Mouse (Mus musculus): ENCODE results near the gene Dbn1. TPM values are rescaled to one million over a fixed set of nuclear protein-coding genes. Genes with fewer than 3 reads are reported as not detected.

Dbn1 gene
- 100 to 1,000 TPM; 356 to 398 TPM for total RNA-seq (2021)

GRCm38 (mm10) chr13:55487578-55488498, at the start of gene Dbn1:
Gene Dbn1, minus strand, starts transcription at chr13:55488111.
- peak; percentile 60 to 63 for DNase-seq (ENCODE audit: extremely low spot score in 1 of 2, low spot score in 1 of 2)

GRCm38 (mm10) chr13:55536194-55537175, 48.6 kb upstream of the Dbn1 start, which contains the start of gene Ddx41:
Gene Ddx41, minus strand, starts transcription at chr13:55536658.
- peak; percentile 97 to 98 for DNase-seq (ENCODE audit: extremely low spot score in 1 of 2, low spot score in 1 of 2)

DNA sequence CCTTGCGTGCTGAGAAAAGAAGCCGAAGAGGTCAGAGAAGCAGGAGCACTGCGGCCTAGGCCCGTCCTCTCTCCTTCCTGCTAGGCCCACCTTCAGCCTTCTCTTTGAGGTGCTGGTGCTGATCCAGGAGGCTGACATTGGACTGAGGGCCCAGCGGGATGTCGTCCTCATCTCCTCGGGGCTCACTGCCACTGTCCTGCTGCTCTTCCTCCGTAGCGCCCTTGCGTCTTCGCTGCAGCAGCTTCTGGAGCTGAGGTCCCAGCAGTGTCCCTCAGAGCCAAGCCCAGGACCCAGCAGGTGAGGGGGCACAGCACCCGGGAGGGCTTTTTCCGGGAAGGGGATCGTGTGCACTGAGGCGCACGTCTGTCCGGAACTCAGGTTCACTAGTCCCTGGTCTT, 47.9 kb upstream of the Dbn1 start:
- no peak for DNase-seq (ENCODE audit: extremely low spot score in 1 of 2, low spot score in 1 of 2)

GRCm38 (mm10) chr13:55535191-55535590, 47.3 kb upstream of the Dbn1 start:
- DNase-seq (ENCODE audit: extremely low spot score in 1 of 2, low spot score in 1 of 2), result no peak

- no peak for DNase-seq (ENCODE audit: extremely low spot score in 1 of 2, low spot score in 1 of 2)
Observed at GRCm38 (mm10) chr13:55529198-55529915, 41.4 kb upstream of the Dbn1 start, which contains the start of gene Dok3. Gene Dok3, minus strand, starts transcription at chr13:55529296.

GRCm38 (mm10) chr13:55527834-55528772, 40.2 kb upstream of the Dbn1 start:
- DNase-seq (ENCODE audit: extremely low spot score in 1 of 2, low spot score in 1 of 2), result no peak

DNA sequence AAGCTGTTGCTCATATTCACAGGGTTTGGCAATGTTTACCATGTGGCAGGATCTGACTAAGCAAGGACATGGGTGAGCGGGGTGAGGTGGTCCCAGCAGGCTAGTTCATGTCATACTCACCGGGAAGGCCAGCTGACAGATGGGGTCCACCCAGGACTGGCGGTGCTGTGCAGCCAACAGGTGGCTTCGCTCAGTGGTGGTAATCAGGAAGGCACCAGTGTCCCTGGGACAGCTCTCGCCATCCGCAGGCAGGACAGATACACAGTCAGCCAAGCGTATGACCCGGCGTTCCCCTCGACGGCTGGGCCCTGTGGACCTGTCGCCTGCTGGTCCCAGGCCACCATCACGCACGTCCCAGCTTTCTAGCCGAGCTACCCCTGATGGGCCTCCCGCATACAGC, 39.3 kb upstream of the Dbn1 start:
- DNase-seq (ENCODE audit: extremely low spot score in 1 of 2, low spot score in 1 of 2), result no peak

- no peak for DNase-seq (ENCODE audit: extremely low spot score in 1 of 2, low spot score in 1 of 2)
Observed at GRCm38 (mm10) chr13:55525733-55526553, 38.0 kb upstream of the Dbn1 start.

GRCm38 (mm10) chr13:55523951-55524600, 36.2 kb upstream of the Dbn1 start:
- DNase-seq (ENCODE audit: extremely low spot score in 1 of 2, low spot score in 1 of 2), result no peak

- DNase-seq (ENCODE audit: extremely low spot score in 1 of 2, low spot score in 1 of 2), result no peak
Observed at GRCm38 (mm10) chr13:55523278-55523677, 35.4 kb upstream of the Dbn1 start.

DNA sequence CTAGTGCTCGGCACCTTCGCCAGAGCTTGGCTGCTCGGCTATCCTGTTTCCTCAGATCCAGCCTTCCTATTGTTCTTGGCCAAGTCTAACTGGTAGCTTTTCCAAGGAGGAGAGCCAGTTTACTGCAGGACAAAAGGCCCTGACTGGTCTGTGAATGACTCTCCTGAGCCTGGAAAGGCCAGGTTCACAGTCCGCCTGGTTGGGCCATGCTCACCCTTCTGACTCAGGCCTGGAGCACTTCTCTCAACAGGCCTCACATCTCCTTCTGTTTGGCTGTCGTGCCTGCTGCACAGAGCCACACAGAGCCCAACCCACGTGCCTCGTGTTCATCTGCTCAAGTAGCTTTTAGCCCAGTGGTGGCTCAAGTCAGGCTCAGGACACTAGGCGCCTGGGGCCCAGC, 34.8 kb upstream of the Dbn1 start:
- DNase-seq (ENCODE audit: extremely low spot score in 1 of 2, low spot score in 1 of 2), result no peak

- no peak for DNase-seq (ENCODE audit: extremely low spot score in 1 of 2, low spot score in 1 of 2)
Observed at GRCm38 (mm10) chr13:55519606-55520005, 31.7 kb upstream of the Dbn1 start.

- DNase-seq (ENCODE audit: extremely low spot score in 1 of 2, low spot score in 1 of 2), result peak; percentile 88 to 98
Observed at GRCm38 (mm10) chr13:55516955-55517354, 29.0 kb upstream of the Dbn1 start.

DNA sequence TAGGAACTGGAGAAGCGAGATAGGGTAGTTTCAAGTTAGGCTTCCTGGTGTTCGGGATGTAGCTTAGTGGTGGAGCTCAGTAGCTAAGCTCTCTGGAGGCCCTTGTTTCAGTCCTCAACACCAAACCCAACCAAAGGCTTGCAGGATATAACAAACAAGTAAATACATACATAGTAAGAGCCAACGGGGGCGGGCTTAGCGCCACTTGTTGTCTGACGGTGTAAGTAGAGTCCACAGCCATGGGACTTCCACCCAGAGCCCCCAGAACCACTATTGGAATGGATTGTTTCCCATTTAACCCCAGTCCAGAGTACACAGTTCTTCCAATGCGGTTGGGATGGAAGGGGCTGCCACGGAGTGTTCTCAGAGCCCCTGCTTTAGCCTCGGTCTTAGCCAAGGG, 25.9 kb upstream of the Dbn1 start:
- no peak for DNase-seq (ENCODE audit: extremely low spot score in 1 of 2, low spot score in 1 of 2)

DNA sequence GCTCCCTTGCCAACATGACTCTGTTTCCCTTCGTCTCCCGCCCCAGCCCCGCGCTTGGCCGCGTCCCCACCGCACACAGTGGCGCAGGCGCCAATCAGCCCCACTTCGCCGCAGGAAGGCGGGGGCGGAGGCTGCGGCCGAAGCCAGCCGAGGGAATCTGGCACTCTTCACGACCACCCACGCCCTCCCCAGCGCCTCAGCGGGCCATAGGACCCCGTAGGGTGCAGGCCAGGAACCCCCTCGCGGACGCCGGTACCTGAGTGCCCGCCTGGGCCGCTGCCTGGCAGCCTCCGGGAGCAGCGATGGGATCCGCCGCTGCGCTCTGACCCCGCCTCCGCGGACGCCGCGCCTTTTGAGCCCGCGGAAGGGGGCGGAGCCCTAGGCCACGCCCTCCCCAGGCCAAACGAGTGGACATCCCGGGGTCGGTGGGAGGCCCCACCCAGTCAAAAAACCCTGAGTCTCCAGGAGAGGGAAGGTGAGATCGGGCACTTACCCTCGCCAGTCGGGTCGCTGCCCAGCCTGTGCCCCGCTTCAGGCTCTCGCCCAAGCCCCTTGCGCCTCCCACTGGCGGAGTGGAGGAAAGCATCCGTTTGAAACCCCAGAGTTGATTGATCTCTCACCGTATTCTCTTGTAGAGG, 25.3 kb upstream of the Dbn1 start, which contains the start of gene Pdlim7:
Gene Pdlim7 (minus strand): TSS at position 566 of the 638 bp plus-strand sequence.
- peak; percentile 82 to 86 for DNase-seq (ENCODE audit: extremely low spot score in 1 of 2, low spot score in 1 of 2)

GRCm38 (mm10) chr13:55512379-55513031, 24.6 kb upstream of the Dbn1 start:
- DNase-seq (ENCODE audit: extremely low spot score in 1 of 2, low spot score in 1 of 2), result no peak

DNA sequence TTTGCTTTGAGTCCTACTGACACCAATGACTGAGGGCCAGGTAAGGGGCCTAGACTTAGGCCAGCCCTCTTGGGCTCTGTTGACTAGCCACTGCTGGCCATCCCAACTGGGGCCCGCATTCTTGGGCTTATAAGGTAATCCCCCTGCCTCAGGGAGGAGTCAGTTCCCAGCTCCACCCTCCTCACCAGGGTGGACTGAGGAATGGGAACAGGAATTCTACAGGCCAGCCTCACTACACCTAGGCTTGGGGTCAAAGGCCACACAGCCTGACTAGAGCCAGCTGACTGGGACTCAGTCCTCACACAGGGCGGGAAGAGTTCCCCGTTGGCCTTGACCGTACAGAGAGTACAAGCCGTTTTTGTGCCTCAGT, 23.6 kb upstream of the Dbn1 start:
- no peak for DNase-seq (ENCODE audit: extremely low spot score in 1 of 2, low spot score in 1 of 2)
